Mouse (Mus musculus): ENCODE data around the gene Erp44. TPM values are rescaled to one million over a fixed set of nuclear protein-coding genes. Genes with fewer than 3 reads are reported as not detected.

Gene Erp44
- total RNA-seq, 1 experiment from 2014 or later = 63.4 TPM

Other genes with a start within 250 kb of the Erp44 start
- 4.5 to 20.4 TPM (median 5.1 TPM) in 3 replicates for gene Nr4a3, start 234.4 kb downstream of the Erp44 start, total RNA-seq (2017)
- gene Stx17, start 154.6 kb downstream of the Erp44 start, total RNA-seq (2017) = 15.5 to 36.0 TPM (median 23.1 TPM) in 3 replicates
- 4.6 to 11.1 TPM (median 8.0 TPM) in 3 replicates for gene Invs, start 202 bp upstream of the Erp44 start, total RNA-seq (2017)
- gene Tex10, start 193.9 kb upstream of the Erp44 start, total RNA-seq (2017) = 49.9 to 52.6 TPM (median 51.7 TPM) in 3 replicates

All from monocyte, adult 5-6 weeks (primary cell).